Mouse (Mus musculus): ENCODE data around the gene Smoc1. TPM values are rescaled to one million over a fixed set of nuclear protein-coding genes. Genes with fewer than 3 reads are reported as not detected.
A peak's percentile ranks its signal among the peaks of the same experiment; 100 is the strongest.

Smoc1 gene
- polyA plus RNA-seq, 1 experiment, result 0.19 TPM

DNA sequence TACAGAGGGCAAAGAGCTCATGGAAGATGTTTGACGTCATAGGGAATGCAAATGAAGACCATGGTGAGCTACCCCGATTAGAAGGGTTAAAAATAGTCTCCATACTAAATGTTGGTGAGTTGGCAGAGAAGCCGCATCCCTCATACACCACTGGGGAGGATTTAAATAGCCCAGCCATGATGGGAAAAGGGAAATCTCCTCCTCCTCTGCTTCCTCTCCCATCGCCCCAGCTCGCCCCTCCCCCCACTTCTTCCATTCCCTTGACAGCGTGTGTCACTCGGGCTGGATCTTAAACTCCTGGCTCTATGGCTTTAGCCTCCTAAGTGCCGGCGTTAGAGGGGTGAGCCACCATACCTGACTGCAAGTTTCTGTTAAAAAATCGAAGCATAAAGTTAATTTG is 117.6 kb downstream of the Smoc1 start:
- Histone ChIP-seq H3K4me2 (ENCODE audit: low read depth) (no peak overlapping the region), H3K4me3 (no peak overlapping the region), H3K79me2 (ENCODE audit: control insufficient read depth, insufficient read depth) (no peaks in the 10 kb centered on the region), H3K27me3 (ENCODE audit: control insufficient read depth, insufficient read depth, insufficient read length) (no peaks in the 10 kb centered on the region), H3K36me3 (ENCODE audit: control insufficient read depth, insufficient read depth) (no peaks in the 10 kb centered on the region), H3ac (ENCODE audit: control insufficient read depth, insufficient read length) (no peak overlapping the region)
- TF ChIP-seq MYOD1 (IDR thresholded peaks at IDR 0.05; ENCODE audit: control insufficient read depth in 1 of 3, insufficient read length in 2 of 3, low read depth in 2 of 3), result no peak
- TF ChIP-seq E2F4 (IDR thresholded peaks at IDR 0.05; ENCODE audit: insufficient read depth), result no peak
- TF ChIP-seq POLR2A (IDR thresholded peaks at IDR 0.05; ENCODE audit: insufficient read length, low read depth), result no peak
- TF ChIP-seq POLR2AphosphoS2 (IDR thresholded peaks at IDR 0.05; ENCODE audit: insufficient read length, low read depth), result no peak
- TF ChIP-seq MAX (IDR thresholded peaks at IDR 0.05; ENCODE audit: low read depth), result no peak

DNA sequence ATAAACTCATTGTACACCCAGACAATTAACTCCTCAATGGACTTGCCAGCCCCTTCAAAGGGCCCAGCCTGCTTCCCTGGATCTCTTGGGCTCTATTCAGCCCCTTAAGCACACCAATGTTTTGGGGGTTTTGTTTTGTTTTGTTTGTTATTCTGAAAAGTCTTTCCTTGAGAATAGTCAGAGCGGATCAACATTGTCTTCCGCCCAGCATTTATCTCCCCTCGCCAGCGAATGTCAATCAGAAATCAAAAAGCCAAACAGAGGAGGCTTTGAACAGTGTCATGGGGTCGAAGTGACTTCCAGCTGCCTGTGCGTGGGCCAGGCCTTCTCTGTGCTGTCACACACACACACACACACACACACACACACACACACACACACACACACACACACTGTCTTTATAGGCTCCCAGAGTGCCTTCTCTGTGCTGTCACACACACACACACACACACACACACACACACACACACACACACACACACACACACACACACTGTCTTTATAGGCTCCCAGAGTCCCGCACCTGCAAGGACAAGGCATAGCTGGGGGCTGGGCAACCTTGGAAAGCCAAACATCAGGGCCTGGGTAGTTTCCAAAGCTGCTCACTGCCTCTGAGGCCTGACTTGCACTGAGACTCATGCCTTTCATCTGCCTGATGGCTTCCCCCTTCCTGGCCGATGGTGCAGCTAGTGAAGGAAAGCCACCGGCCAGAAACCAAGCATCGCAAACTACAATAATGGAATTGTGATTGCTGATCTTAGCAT is 120.0 kb downstream of the Smoc1 start:
- H3K79me2 ChIP-seq (ENCODE audit: control insufficient read depth, insufficient read depth), result no peaks in the 10 kb centered on the region
- H3K36me3 ChIP-seq (ENCODE audit: control insufficient read depth, insufficient read depth), result no peaks in the 10 kb centered on the region
- H3K4me2 ChIP-seq (ENCODE audit: low read depth), result no peak overlapping the region
- H3ac ChIP-seq (ENCODE audit: control insufficient read depth, insufficient read length), result no peak overlapping the region
- no peak for TF ChIP-seq POLR2A (IDR thresholded peaks at IDR 0.05; ENCODE audit: insufficient read length, low read depth)
- no peak for TF ChIP-seq TCF3 (IDR thresholded peaks at IDR 0.05; ENCODE audit: insufficient read length, low read depth)
- TF ChIP-seq MYOD1 (IDR thresholded peaks at IDR 0.05; ENCODE audit: control insufficient read depth in 1 of 3, insufficient read length in 2 of 3, low read depth in 2 of 3), result no peak
- TF ChIP-seq SRF (IDR thresholded peaks at IDR 0.05; ENCODE audit: control insufficient read depth, insufficient read length, low read depth), result no peak
- no peak for TF ChIP-seq E2F4 (IDR thresholded peaks at IDR 0.05; ENCODE audit: insufficient read depth)
- TF ChIP-seq MAX (IDR thresholded peaks at IDR 0.05; ENCODE audit: low read depth), result no peak
- TF ChIP-seq USF1 (IDR thresholded peaks at IDR 0.05; ENCODE audit: low read depth), result no peak
- TF ChIP-seq CEBPB (IDR thresholded peaks at IDR 0.05; ENCODE audit: insufficient read depth, poor library complexity, severe bottlenecking), result no peak
- TF ChIP-seq REST (IDR thresholded peaks at IDR 0.05; ENCODE audit: insufficient read depth, insufficient read length), result no peak
- no peak for TF ChIP-seq POLR2AphosphoS2 (IDR thresholded peaks at IDR 0.05; ENCODE audit: insufficient read length, low read depth)
- TF ChIP-seq TCF12 (IDR thresholded peaks at IDR 0.05; ENCODE audit: insufficient read depth, poor library complexity, severe bottlenecking), result no peak
- no peak for TF ChIP-seq MYOG (IDR thresholded peaks at IDR 0.05; ENCODE audit: control insufficient read depth in 1 of 3, insufficient read depth in 1 of 3, insufficient read length in 2 of 3, low read depth in 2 of 3)
- H3K4me3 ChIP-seq, result no peak overlapping the region
- no peaks in the 10 kb centered on the region for H3K27me3 ChIP-seq (ENCODE audit: control insufficient read depth, insufficient read depth, insufficient read length)

DNA sequence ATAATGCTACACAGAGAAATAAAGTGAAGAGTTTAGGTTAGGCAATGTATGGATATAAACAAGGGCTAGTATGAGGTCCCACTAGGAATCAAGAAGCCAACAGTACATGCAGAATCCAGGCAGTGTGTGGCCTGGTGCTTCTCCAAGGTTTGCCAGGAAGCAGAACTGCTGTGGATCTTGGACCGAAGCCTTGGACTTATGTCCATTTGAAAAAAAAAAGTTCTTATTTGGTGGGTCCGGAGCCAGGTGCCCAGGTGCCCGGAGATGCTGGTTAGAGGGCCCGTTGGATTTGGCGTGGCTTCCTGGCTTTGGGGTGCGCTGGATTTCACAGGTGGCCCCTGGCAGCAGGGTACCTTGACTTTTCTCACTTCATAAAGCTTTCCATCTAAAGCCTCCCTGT is 121.3 kb downstream of the Smoc1 start:
- no peak for TF ChIP-seq POLR2AphosphoS2 (IDR thresholded peaks at IDR 0.05; ENCODE audit: insufficient read length, low read depth)
- no peak for TF ChIP-seq MYOG (IDR thresholded peaks at IDR 0.05; ENCODE audit: control insufficient read depth in 1 of 3, insufficient read depth in 1 of 3, insufficient read length in 2 of 3, low read depth in 2 of 3)
- TF ChIP-seq CEBPB (IDR thresholded peaks at IDR 0.05; ENCODE audit: insufficient read depth, poor library complexity, severe bottlenecking), result no peak
- TF ChIP-seq USF1 (IDR thresholded peaks at IDR 0.05; ENCODE audit: low read depth), result no peak
- TF ChIP-seq SRF (IDR thresholded peaks at IDR 0.05; ENCODE audit: control insufficient read depth, insufficient read length, low read depth), result no peak
- TF ChIP-seq REST (IDR thresholded peaks at IDR 0.05; ENCODE audit: insufficient read depth, insufficient read length), result no peak
- TF ChIP-seq E2F4 (IDR thresholded peaks at IDR 0.05; ENCODE audit: insufficient read depth), result no peak
- no peak for TF ChIP-seq TCF3 (IDR thresholded peaks at IDR 0.05; ENCODE audit: insufficient read length, low read depth)
- no peak for TF ChIP-seq TCF12 (IDR thresholded peaks at IDR 0.05; ENCODE audit: insufficient read depth, poor library complexity, severe bottlenecking)
- TF ChIP-seq MYOD1 (IDR thresholded peaks at IDR 0.05; ENCODE audit: control insufficient read depth in 1 of 3, insufficient read length in 2 of 3, low read depth in 2 of 3), result no peak
- TF ChIP-seq POLR2A (IDR thresholded peaks at IDR 0.05; ENCODE audit: insufficient read length, low read depth), result no peak
- no peak for TF ChIP-seq MAX (IDR thresholded peaks at IDR 0.05; ENCODE audit: low read depth)
- H3K27me3 ChIP-seq (ENCODE audit: control insufficient read depth, insufficient read depth, insufficient read length), result no peaks in the 10 kb centered on the region
- H3K79me2 ChIP-seq (ENCODE audit: control insufficient read depth, insufficient read depth), result no peaks in the 10 kb centered on the region
- H3K4me2 ChIP-seq (ENCODE audit: low read depth), result no peak overlapping the region
- H3K36me3 ChIP-seq (ENCODE audit: control insufficient read depth, insufficient read depth), result no peaks in the 10 kb centered on the region
- no peak overlapping the region for H3ac ChIP-seq (ENCODE audit: control insufficient read depth, insufficient read length)
- no peak overlapping the region for H3K4me3 ChIP-seq

DNA sequence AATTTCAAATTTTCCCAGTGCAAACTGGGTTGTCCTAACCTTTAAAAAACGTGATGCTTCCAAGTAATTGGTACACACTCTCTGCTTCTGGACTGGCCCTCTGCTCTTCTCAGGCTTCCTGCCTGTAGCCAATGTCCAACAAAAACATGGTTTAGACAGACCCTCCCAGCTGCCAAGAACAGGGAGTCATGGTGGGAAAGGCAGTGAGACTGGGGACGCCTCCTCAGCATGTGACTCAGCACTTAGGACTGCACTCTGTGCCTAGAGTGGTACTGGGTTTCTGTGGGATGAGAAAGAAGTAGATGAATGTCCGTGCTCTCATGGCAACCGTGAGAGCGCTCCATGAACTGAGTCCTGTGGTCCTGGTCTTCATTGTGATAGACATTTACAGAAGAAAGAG is 124.3 kb downstream of the Smoc1 start:
- Histone ChIP-seq H3ac (ENCODE audit: control insufficient read depth, insufficient read length) (no peak overlapping the region), H3K79me2 (ENCODE audit: control insufficient read depth, insufficient read depth) (no peaks in the 10 kb centered on the region), H3K4me2 (ENCODE audit: low read depth) (peak overlapping the region; percentile 64), H3K27me3 (ENCODE audit: control insufficient read depth, insufficient read depth, insufficient read length) (no peaks in the 10 kb centered on the region), H3K4me3 (no peak overlapping the region), H3K36me3 (ENCODE audit: control insufficient read depth, insufficient read depth) (no peaks in the 10 kb centered on the region)
- TF ChIP-seq USF1 (IDR thresholded peaks at IDR 0.05; ENCODE audit: low read depth), result no peak
- no peak for TF ChIP-seq TCF3 (IDR thresholded peaks at IDR 0.05; ENCODE audit: insufficient read length, low read depth)
- TF ChIP-seq MYOG (IDR thresholded peaks at IDR 0.05; ENCODE audit: control insufficient read depth in 1 of 3, insufficient read depth in 1 of 3, insufficient read length in 2 of 3, low read depth in 2 of 3), result peak in 1 of 3 experiments; percentile 37
- TF ChIP-seq E2F4 (IDR thresholded peaks at IDR 0.05; ENCODE audit: insufficient read depth), result no peak
- peak in 1 of 3 experiments; percentile 61 for TF ChIP-seq MYOD1 (IDR thresholded peaks at IDR 0.05; ENCODE audit: control insufficient read depth in 1 of 3, insufficient read length in 2 of 3, low read depth in 2 of 3)
- TF ChIP-seq POLR2AphosphoS2 (IDR thresholded peaks at IDR 0.05; ENCODE audit: insufficient read length, low read depth), result no peak

DNA sequence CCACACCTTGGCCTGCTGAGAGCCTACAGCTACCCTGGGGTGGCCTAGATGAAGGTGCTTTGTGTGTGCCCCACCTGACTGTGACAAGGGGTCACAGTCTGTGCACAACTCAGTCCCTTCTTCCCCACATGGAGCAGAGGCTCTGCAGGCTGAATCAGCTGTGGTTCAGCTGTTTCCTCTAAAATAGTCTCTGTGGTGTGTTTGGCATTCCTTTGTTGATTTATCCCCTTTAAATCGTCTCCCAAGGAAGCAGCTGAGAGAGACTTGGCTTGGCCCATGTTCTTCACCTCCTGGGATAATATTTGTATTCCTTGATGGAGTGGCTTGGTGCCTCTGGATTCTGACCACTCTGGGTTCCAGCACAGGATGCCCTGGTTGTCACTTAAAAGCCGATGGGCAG is 125.5 kb downstream of the Smoc1 start:
- no peak overlapping the region for H3ac ChIP-seq (ENCODE audit: control insufficient read depth, insufficient read length)
- peak overlapping the region; percentile 54 for H3K4me2 ChIP-seq (ENCODE audit: low read depth)
- H3K79me2 ChIP-seq (ENCODE audit: control insufficient read depth, insufficient read depth), result no peaks in the 10 kb centered on the region
- no peaks in the 10 kb centered on the region for H3K27me3 ChIP-seq (ENCODE audit: control insufficient read depth, insufficient read depth, insufficient read length)
- no peak overlapping the region for H3K4me3 ChIP-seq
- H3K36me3 ChIP-seq (ENCODE audit: control insufficient read depth, insufficient read depth), result no peaks in the 10 kb centered on the region
- TF ChIP-seq MYOG (IDR thresholded peaks at IDR 0.05; ENCODE audit: control insufficient read depth in 1 of 3, insufficient read depth in 1 of 3, insufficient read length in 2 of 3, low read depth in 2 of 3) (peak; percentile 63 to 99 (median 87)), USF1 (IDR thresholded peaks at IDR 0.05; ENCODE audit: low read depth) (no peak), POLR2AphosphoS2 (IDR thresholded peaks at IDR 0.05; ENCODE audit: insufficient read length, low read depth) (no peak), E2F4 (IDR thresholded peaks at IDR 0.05; ENCODE audit: insufficient read depth) (no peak), POLR2A (IDR thresholded peaks at IDR 0.05; ENCODE audit: insufficient read length, low read depth) (no peak), SRF (IDR thresholded peaks at IDR 0.05; ENCODE audit: control insufficient read depth, insufficient read length, low read depth) (no peak), MAX (IDR thresholded peaks at IDR 0.05; ENCODE audit: low read depth) (no peak), CEBPB (IDR thresholded peaks at IDR 0.05; ENCODE audit: insufficient read depth, poor library complexity, severe bottlenecking) (0 out of 2 replicates have a peak, but pooled peaks have one; percentile 6), TCF12 (IDR thresholded peaks at IDR 0.05; ENCODE audit: insufficient read depth, poor library complexity, severe bottlenecking) (peak; percentile 80), REST (IDR thresholded peaks at IDR 0.05; ENCODE audit: insufficient read depth, insufficient read length) (no peak), TCF3 (IDR thresholded peaks at IDR 0.05; ENCODE audit: insufficient read length, low read depth) (peak; percentile 33), MYOD1 (IDR thresholded peaks at IDR 0.05; ENCODE audit: control insufficient read depth in 1 of 3, insufficient read length in 2 of 3, low read depth in 2 of 3) (peak; percentile 73 to 93 (median 84))
